Mouse (Mus musculus) urinary bladder, postnatal 36 days (tissue): ENCODE data around the gene Fhad1.
A peak's percentile ranks its signal among the peaks of the same experiment; 100 is the strongest.

ENCODE experiments used
- DNase-seq, 2 experiments: peaks; one replicate each; pipeline ENCODE4 v3.0.0; 2022; ENCODE audit warnings: low spot score in 2 of 2, mixed read lengths in 1 of 2

The Fhad1 gene

GRCm38 (mm10) chr4:141977346-141977745 lies 37.5 kb downstream of the Fhad1 start:
- no peak for DNase-seq

GRCm38 (mm10) chr4:141976163-141976562 lies 38.7 kb downstream of the Fhad1 start:
- peak; percentile 31 to 32 for DNase-seq

- DNase-seq: no peak
Measured at GRCm38 (mm10) chr4:141964575-141964974, 50.3 kb downstream of the Fhad1 start.

- DNase-seq: no peak
Measured at GRCm38 (mm10) chr4:141963907-141964306, 51.0 kb downstream of the Fhad1 start.

GRCm38 (mm10) chr4:141962811-141963685 lies 51.8 kb downstream of the Fhad1 start:
- peak in 1 of 2 experiments; percentile 22 for DNase-seq

GRCm38 (mm10) chr4:141960037-141960436 lies 54.8 kb downstream of the Fhad1 start:
- no peak for DNase-seq

GRCm38 (mm10) chr4:141959615-141960014 lies 55.3 kb downstream of the Fhad1 start:
- no peak for DNase-seq

GRCm38 (mm10) chr4:141958614-141959375 lies 56.1 kb downstream of the Fhad1 start:
- DNase-seq: peak in 1 of 2 experiments; percentile 30

- peak; percentile 65 to 72 for DNase-seq
Measured at GRCm38 (mm10) chr4:141958188-141958587, 56.7 kb downstream of the Fhad1 start.

GRCm38 (mm10) chr4:141957740-141958139 lies 57.1 kb downstream of the Fhad1 start:
- DNase-seq: no peak

GRCm38 (mm10) chr4:141956931-141957330 lies 58.0 kb downstream of the Fhad1 start:
- DNase-seq: no peak

- no peak for DNase-seq
Measured at GRCm38 (mm10) chr4:141954770-141955720, 59.8 kb downstream of the Fhad1 start.

GRCm38 (mm10) chr4:141953859-141954258 lies 61.0 kb downstream of the Fhad1 start:
- no peak for DNase-seq

GRCm38 (mm10) chr4:141953291-141953690 lies 61.6 kb downstream of the Fhad1 start:
- DNase-seq: no peak

GRCm38 (mm10) chr4:141952824-141953223 lies 62.1 kb downstream of the Fhad1 start:
- DNase-seq: no peak

GRCm38 (mm10) chr4:141952114-141952513 lies 62.8 kb downstream of the Fhad1 start:
- peak in 1 of 2 experiments; percentile 21 for DNase-seq

- no peak for DNase-seq
Measured at GRCm38 (mm10) chr4:141949436-141949835, 65.4 kb downstream of the Fhad1 start.

- no peak for DNase-seq
Measured at GRCm38 (mm10) chr4:141948822-141949221, 66.1 kb downstream of the Fhad1 start.

GRCm38 (mm10) chr4:141942403-141942802 lies 72.5 kb downstream of the Fhad1 start:
- DNase-seq: no peak

GRCm38 (mm10) chr4:141941289-141941688 lies 73.6 kb downstream of the Fhad1 start:
- no peak for DNase-seq

GRCm38 (mm10) chr4:141938535-141938934 lies 76.3 kb downstream of the Fhad1 start:
- no peak for DNase-seq
